Mouse (Mus musculus) ES-Bruce4 (cell line): ENCODE data around the gene Psmc3ip.

Experiments used
- EP300 ChIP-seq: IDR thresholded peaks from 2 replicates; pipeline ENCODE4 v1.6.1; 2011; ENCODE audit warnings: low read depth, low read length; ENCODE audit not compliant: insufficient read depth
- POLR2A ChIP-seq: IDR thresholded peaks from one replicate; pipeline ENCODE4 v1.8.1; 2011; ENCODE audit warnings: low read length; ENCODE audit not compliant: insufficient read depth

DNA sequence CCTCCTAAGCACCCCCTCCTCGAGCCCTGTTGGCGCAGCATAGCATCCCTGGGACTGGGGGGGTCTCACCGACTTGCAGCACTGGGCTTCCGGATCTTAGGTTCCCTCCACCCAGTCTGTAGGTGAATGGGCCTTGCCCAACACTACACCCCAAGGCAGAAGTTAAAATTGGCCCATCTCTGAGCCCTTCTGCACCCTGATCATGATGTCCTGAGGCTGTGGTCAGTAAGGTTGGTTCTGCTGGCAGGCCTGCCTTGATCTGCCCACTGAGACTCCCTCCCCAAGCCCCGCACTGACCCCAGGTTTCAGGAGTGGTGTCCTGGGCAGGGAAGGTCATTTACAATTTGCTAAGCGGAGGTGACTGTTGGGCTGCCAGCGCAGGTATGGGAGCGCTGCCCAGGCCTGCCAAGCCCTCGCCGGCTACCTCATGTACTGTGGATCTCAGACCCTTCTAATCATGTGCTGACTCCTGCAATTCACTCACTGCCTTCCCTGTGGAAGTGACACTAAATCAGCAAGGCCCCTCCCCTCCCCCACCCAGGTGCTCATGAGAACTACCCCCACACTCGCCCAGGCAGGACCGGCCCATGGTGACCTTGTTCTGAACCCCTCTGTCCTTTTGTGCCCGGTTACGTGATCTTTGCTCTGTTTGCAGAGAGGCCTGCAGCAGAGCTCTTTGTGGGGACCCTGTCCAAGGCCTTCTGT lies 32.1 kb downstream of the Psmc3ip start:
- no peak for TF ChIP-seq POLR2A
- TF ChIP-seq EP300, result no peak
